Mouse (Mus musculus): ENCODE measurements around the gene Vps51.

The Vps51 gene

GRCm38 (mm10) chr19:6076564-6077393, at the start of gene Vps51:
Gene Vps51, minus strand, starts transcription at chr19:6077231.
- under 1% methylated on average over 33 of the region's 33 CpGs for WGBS

DNA sequence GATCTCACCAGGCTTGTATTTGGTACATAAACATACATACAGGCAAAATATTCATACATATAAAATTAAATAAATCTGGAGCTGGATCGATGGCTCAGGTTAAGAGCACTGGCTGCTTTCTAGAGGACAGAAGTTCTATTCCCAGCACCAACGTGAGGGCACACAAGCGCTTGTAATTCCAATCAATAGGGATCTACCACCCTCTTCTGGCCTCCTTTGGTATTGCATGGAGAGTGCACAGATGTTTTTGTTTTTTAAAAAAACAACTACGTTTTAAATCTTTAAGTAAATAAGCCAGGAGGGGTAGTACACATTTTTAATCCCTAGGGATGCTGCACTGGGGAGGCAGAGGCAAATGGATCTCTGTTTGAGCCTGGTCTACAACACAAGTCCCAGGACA, 49.3 kb upstream of the Vps51 start:
- WGBS = 20% methylated on average over 4 of the region's 4 CpGs

DNA sequence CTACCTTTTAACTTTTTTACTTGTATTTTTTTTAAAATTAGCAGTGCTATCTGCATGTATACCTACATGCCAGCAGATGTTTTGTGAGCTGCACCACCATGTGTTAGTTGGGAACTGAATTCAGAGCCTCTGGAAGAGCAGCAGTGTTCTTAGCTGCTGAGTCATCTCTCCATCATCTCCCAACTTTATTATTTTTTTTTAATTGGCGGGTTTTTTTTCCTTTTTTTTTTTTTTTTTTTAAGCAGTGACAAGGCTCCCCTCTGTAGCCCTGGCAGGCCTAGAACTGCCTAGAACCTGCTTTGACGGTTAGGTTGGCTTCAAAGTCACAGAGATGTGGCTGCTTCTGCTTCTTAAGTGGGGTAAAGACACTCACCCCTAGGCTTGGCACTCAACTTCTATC, 47.9 kb upstream of the Vps51 start:
- 62% methylated on average over 2 of the region's 2 CpGs for WGBS

DNA sequence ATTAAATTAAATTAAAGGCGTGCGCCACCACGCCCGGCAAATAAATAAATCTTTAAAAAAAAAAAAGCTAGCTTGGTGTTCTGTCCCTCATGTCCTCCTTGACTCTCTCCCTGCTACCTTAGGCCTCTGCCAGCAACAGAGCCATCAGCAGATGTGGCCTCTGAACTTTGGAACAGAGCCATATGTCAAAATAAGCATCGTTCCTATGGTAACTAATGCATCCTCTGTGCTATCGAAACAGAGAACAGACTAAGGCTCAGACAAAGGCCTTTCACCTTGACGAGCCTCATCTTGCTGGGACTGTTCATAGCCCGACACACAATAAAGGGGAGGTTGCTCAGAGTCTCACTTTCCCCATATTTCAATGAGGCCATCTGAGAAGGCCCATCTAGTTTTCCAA, 46.3 kb upstream of the Vps51 start:
- 71% methylated on average over 8 of the region's 8 CpGs for WGBS

GRCm38 (mm10) chr19:6121761-6122160, 44.7 kb upstream of the Vps51 start:
- WGBS = 60% methylated on average over 19 of the region's 19 CpGs

- WGBS = 0% methylated on average over 8 of the region's 8 CpGs
These were observed 41.7 kb upstream of the Vps51 start for GRCm38 (mm10) chr19:6118677-6119185.

- WGBS = under 1% methylated on average over 77 of the region's 77 CpGs
These were observed 41.1 kb upstream of the Vps51 start, which contains the start of gene Sac3d1 for GRCm38 (mm10) chr19:6117986-6118676. Gene Sac3d1, minus strand, starts transcription at chr19:6118650.

DNA sequence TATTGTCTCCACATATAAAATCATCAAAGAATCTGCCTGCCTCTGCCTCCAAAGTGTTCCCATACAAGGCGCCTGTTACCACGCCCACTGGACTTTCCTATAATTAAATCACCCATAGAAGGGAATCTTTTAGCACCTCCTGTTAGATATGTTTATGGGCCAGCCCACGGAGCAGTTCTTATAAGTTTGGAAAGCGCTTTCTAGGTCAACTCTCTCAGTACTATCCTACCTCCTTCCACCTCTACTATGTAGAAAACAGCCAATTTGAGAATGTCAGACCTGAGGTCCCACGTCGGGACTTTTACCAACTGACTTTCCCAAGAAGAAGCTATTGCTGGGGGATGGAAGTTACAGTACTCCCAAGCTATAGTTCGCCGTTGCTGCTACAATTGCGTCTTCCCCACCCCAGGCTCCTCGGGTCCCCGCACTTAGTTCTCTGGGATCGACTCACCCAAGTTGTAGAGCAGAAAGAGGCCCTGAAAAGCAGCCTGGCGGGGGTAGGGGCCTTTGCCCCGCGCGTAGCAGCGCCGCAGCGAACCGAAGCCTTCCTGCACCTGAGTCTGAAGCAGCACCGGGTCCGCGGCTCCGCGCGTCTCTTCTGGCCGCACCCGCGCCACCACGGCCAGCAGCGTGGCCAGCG, 40.4 kb upstream of the Vps51 start:
- WGBS = 3% methylated on average over 32 of the region's 32 CpGs

DNA sequence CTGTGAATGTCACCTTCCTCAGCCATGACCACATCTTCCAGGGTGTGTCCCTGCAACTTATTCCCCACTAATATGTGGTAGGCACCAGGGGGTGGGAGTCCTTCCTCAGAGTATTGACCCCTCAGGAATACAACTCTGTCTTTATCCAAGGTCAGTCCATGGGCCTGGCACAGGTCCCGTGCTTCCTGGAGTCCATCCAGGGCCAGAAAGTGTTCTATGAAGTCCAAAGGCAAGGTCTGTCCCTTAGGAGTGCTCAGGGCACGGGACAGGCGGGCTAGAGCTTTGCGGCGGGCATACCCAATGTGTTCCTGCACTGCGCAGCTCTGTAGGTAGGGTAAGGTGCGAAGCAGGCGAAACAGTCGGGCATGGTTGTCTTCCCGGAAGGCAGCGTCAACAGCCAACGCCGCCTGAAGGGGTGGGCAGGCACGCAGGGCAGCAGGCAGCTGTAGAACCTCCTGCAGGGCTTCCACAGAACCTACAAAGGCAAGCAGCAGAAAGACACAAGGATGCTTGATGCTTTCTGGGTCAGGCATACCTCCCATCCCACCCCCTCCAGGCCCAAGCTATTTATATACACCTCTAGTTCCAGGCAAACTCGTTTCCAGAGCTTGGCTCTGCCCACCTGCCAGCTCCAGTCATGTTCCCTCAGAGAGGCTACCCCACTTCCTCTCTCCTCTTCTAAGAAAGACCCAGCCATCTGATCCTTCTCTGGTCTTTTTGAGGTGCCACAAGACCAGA, 39.3 kb upstream of the Vps51 start:
- WGBS = 54% methylated on average over 15 of the region's 15 CpGs

GRCm38 (mm10) chr19:6113116-6113515, 36.1 kb upstream of the Vps51 start:
- WGBS = 70% methylated on average over 6 of the region's 6 CpGs

GRCm38 (mm10) chr19:6105586-6105985, 28.6 kb upstream of the Vps51 start, which contains the start of gene Naaladl1:
Gene Naaladl1, plus strand, starts transcription at chr19:6105782.
- 87% methylated on average over 7 of the region's 7 CpGs for WGBS

- 94% methylated on average over 4 of the region's 4 CpGs for WGBS
These were observed 27.4 kb upstream of the Vps51 start for GRCm38 (mm10) chr19:6104476-6104875.

- WGBS = 84% methylated on average over 6 of the region's 6 CpGs
These were observed 25.3 kb upstream of the Vps51 start for GRCm38 (mm10) chr19:6102169-6102853.

- 82% methylated on average over 6 of the region's 6 CpGs for WGBS
These were observed 24.2 kb upstream of the Vps51 start for GRCm38 (mm10) chr19:6101186-6101585.

DNA sequence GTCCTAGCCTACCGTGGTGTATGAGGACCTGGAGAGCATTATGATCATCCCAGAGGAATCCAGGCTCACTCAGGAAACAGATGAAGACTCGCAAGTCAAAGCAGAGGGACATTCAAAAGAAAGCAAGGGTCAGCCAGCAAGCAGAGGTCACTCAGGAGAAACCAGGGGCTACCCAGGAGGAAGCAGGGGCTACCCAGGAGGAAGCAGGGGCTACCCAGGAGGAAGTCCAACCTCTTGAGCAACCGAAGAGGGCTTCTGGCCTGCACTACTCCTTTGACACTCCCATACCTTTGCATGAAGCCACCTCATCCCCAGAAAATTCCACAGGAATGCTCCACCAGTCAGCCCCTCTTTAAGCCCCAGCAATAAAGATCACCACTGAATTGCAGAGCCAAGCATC, 20.8 kb upstream of the Vps51 start:
- WGBS = 89% methylated on average over 3 of the region's 3 CpGs

- 93% methylated on average over 7 of the region's 7 CpGs for WGBS
These were observed 17.1 kb upstream of the Vps51 start, which contains the start of gene AC131692.1 for GRCm38 (mm10) chr19:6094119-6094518. Gene AC131692.1, plus strand, starts transcription at chr19:6094419.

GRCm38 (mm10) chr19:6088841-6089240, 11.8 kb upstream of the Vps51 start:
- 93% methylated on average over 13 of the region's 13 CpGs for WGBS

DNA sequence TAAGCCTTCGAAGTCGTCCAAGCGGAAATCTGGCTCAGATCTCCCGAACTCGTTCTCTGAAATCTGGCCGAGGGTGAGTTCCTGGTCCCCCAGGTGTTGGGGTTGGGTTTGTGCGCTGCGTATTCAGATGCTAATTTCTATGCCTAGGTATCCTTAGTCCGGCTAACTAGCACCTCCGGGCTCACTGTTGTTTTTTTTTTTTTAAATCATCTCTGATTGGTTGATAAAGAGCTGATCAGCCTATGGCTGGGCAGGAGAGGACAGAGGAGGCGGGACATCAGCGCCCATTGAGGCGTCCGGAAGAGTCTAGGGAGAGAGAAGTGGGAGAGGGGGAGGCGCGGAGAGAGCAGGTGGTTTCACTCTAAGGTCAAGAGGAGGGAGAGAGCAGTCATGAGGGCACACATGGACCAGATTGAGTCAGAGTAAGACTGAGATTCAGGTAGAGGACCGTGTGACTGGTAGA, 8.4 kb upstream of the Vps51 start:
- under 1% methylated on average over 17 of the region's 17 CpGs for WGBS

- under 1% methylated on average over 58 of the region's 58 CpGs for WGBS
These were observed 7.6 kb upstream of the Vps51 start, which contains the start of the genes Zfpl1 and Cdca5 for GRCm38 (mm10) chr19:6084478-6085248. Gene Zfpl1, minus strand, starts transcription at chr19:6084956. Gene Cdca5, plus strand, starts transcription at chr19:6084983.

DNA sequence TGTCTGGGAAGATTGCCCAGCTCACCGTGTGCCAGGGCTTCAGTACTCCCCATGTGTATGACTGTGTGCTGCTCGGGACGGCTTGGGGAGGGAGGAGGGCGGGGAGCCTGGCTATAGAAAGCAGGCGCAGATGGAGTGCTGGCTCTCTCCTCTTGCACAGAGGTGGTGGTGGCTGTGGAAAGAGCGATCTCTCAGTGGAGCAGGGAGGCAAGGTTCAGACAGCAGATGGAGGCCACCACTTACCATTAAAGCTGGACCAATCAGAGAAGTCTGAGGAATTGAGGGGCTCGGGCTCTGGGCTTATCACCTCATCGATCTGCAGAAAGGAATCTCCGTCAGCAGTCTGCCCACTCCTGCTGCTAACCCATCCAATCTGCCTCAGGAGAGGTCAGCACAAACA, 5.1 kb upstream of the Vps51 start, which contains the start of gene Gm28374:
Gene Gm28374 (minus strand): TSS at position 101 of the 400 bp plus-strand sequence.
- WGBS = 67% methylated on average over 9 of the region's 9 CpGs

Measured in cerebral cortex, adult 2 months (tissue).